Mouse (Mus musculus) R1 (cell line): ENCODE results near the gene A530064D06Rik.
A peak's percentile ranks its signal among the peaks of the same experiment; 100 is the strongest.
"Not testable (repeated sequence)": the region's sequence is repeated elsewhere in the genome, so short reads cannot be mapped to it uniquely, and the experiment has no call there.

Source experiments
- DNase-seq: peaks from one replicate; pipeline ENCODE4 v3.0.0-alpha.2; 2018; ENCODE audit warnings: low read depth, low spot score

Gene A530064D06Rik

GRCm38 (mm10) chr17:48167103-48167502, at the start of gene A530064D06Rik:
A530064D06Rik (minus strand) TSS chr17:48167275.
- DNase-seq, result not testable (repeated sequence)

- DNase-seq, result no peak
Observed at GRCm38 (mm10) chr17:48215429-48215828, 48.4 kb upstream of the A530064D06Rik start.

GRCm38 (mm10) chr17:48213511-48213910, 46.4 kb upstream of the A530064D06Rik start:
- DNase-seq, result no peak

- DNase-seq, result no peak
Observed at GRCm38 (mm10) chr17:48212596-48212995, 45.5 kb upstream of the A530064D06Rik start.

GRCm38 (mm10) chr17:48203086-48203485, 36.0 kb upstream of the A530064D06Rik start:
- DNase-seq, result no peak

GRCm38 (mm10) chr17:48192366-48192765, 25.3 kb upstream of the A530064D06Rik start:
- DNase-seq, result no peak

- no peak for DNase-seq
Observed at GRCm38 (mm10) chr17:48185252-48185651, 18.2 kb upstream of the A530064D06Rik start.

GRCm38 (mm10) chr17:48157382-48158076, 9.5 kb downstream of the A530064D06Rik start:
- DNase-seq, result no peak

GRCm38 (mm10) chr17:48146120-48146519, 21.0 kb downstream of the A530064D06Rik start, which contains the start of gene 9830107B12Rik:
9830107B12Rik (minus strand) TSS chr17:48146268.
- no peak for DNase-seq

GRCm38 (mm10) chr17:48132810-48133209, 34.3 kb downstream of the A530064D06Rik start:
- DNase-seq, result no peak

- DNase-seq, result peak; percentile 88
Observed at GRCm38 (mm10) chr17:48120456-48120855, 46.6 kb downstream of the A530064D06Rik start.

GRCm38 (mm10) chr17:48119656-48120055, 47.4 kb downstream of the A530064D06Rik start:
- DNase-seq, result peak; percentile 90

GRCm38 (mm10) chr17:48118570-48118969, 48.5 kb downstream of the A530064D06Rik start:
- DNase-seq, result no peak

- peak; percentile 78 for DNase-seq
Observed at GRCm38 (mm10) chr17:48110547-48111287, 56.4 kb downstream of the A530064D06Rik start.

- DNase-seq, result peak; percentile 36
Observed at GRCm38 (mm10) chr17:48108520-48108919, 58.6 kb downstream of the A530064D06Rik start.

- peak; percentile 9 for DNase-seq
Observed at GRCm38 (mm10) chr17:48107862-48108261, 59.2 kb downstream of the A530064D06Rik start.

- DNase-seq, result no peak
Observed at GRCm38 (mm10) chr17:48107333-48107732, 59.7 kb downstream of the A530064D06Rik start.

GRCm38 (mm10) chr17:48100441-48101417, 66.3 kb downstream of the A530064D06Rik start:
- DNase-seq, result peak; percentile 91

- no peak for DNase-seq
Observed at GRCm38 (mm10) chr17:48099312-48099711, 67.8 kb downstream of the A530064D06Rik start.
